Mouse (Mus musculus): Measurements from ENCODE around the gene Cypt1. TPM values are rescaled to one million over a fixed set of nuclear protein-coding genes. Genes with fewer than 3 reads are reported as not detected.

Gene Cypt1
- not detected for total RNA-seq (2021)

- intact Hi-C loops (cut with DNase I) = no loop called here
- no peak for DNase-seq
Observed at GRCm38 (mm10) chrX:16522569-16522968, at the start of gene Cypt1. Gene Cypt1, plus strand, starts transcription at chrX:16522869.

- intact Hi-C loops (cut with DNase I) = no loop called here
- no peak for DNase-seq
Observed at GRCm38 (mm10) chrX:16546806-16547205, 24.1 kb downstream of the Cypt1 start.

GRCm38 (mm10) chrX:16557061-16557460 is 34.4 kb downstream of the Cypt1 start:
- intact Hi-C loops (cut with DNase I) = no loop called here
- no peak for DNase-seq

GRCm38 (mm10) chrX:16558501-16558900 is 35.8 kb downstream of the Cypt1 start:
- no peak for DNase-seq

More at GRCm38 (mm10) chrX:16558501-16558900, 35.8 kb downstream of the Cypt1 start:
- intact Hi-C loops (cut with DNase I) = no loop called here

Other genes with a start within 250 kb of the Cypt1 start
- gene Maoa, start 96.8 kb downstream of the Cypt1 start, total RNA-seq (2021) = 10 to 100 TPM; 36.1 to 39.0 TPM